Mouse (Mus musculus) embryonic fibroblast, embryonic 13.5 days (primary cell): ENCODE data around the gene Cnn1.

Experiments
- CTCF ChIP-seq: IDR thresholded peaks from 2 replicates; pipeline ENCODE4 v1.5.1; 2011; ENCODE audit warnings: mild to moderate bottlenecking, control low read depth, low read length, moderate library complexity, borderline replicate concordance; ENCODE audit not compliant: insufficient read depth
- POLR2A ChIP-seq: IDR thresholded peaks from 2 replicates; pipeline ENCODE4 v1.6.1; 2011; ENCODE audit warnings: low read depth, mild to moderate bottlenecking, control low read depth, low read length, moderate library complexity

GRCm38 (mm10) chr9:22049721-22050270 is 49.2 kb upstream of the Cnn1 start:
- TF ChIP-seq POLR2A (no peak), CTCF (no peak)
